Mouse (Mus musculus) ES-E14 (cell line): ENCODE results near the gene Il16.

Experiments
- CHD2 ChIP-seq: IDR thresholded peaks from 2 replicates; pipeline ENCODE4 v1.6.1; 2014; ENCODE audit warnings: mild to moderate bottlenecking, low read depth, low read length, inconsistent platforms
- MAFK ChIP-seq: IDR thresholded peaks from 2 replicates; pipeline ENCODE4 v1.6.1; 2014; ENCODE audit warnings: mild to moderate bottlenecking, low read depth, low read length, inconsistent platforms; ENCODE audit not compliant: insufficient read depth
- ZC3H11A ChIP-seq: IDR thresholded peaks from 2 replicates; pipeline ENCODE4 v1.6.1; 2012; ENCODE audit warnings: low read depth, mild to moderate bottlenecking, inconsistent platforms, low read length, borderline replicate concordance

DNA sequence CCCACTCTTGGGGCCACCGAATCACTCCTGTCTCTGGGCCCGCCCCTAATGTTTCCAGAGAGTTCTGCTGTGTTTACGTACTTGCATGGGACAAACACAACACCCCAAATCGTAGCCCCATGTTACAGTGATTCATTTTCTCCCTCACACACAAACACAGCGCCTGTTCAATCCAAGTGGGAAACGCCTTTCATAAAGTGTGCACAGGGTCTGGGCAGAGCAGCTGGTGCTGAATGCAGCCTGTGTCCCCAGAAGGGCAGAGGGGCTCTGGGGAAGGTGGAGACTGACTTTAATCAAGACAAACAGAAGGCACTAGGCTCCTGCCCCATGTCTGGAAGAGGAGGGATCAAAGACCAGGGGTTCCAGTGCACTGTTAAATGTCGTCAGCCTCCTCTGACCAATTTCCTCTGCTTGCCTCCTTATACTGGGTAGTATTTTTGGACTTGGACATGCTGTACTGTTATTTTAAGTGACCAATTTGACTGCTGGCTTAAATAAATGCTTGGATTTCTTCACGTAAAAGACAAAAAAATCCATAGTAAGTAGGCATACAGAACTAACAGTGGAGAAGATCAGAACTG is 671 bp upstream of the Il16 start:
- no peak for TF ChIP-seq MAFK
- TF ChIP-seq ZC3H11A, result no peak
- TF ChIP-seq CHD2, result no peak
